Mouse (Mus musculus) liver, postnatal 0 days (tissue): ENCODE measurements around the gene Ptpn14. TPM values are rescaled to one million over a fixed set of nuclear protein-coding genes. Genes with fewer than 3 reads are reported as not detected.

Source experiments
- ATAC-seq: fragments of 200-750 bp; cut with Nextera tagmentation; 2 replicates; pipeline ENCODE4 v1.8.0; 2017; ENCODE audit warnings: mild to moderate bottlenecking, moderate library complexity
- DNase-seq: peaks from one replicate; pipeline ENCODE4 v3.0.0-alpha.2; 2016
- H3K27ac ChIP-seq: fragments of 300-500 bp; sonication (generic); 2 replicates; pipeline ENCODE4 v1.5.1; 2014; ENCODE audit warnings: antibody characterized with exemption, moderate library complexity, mild to moderate bottlenecking, low read depth
- H3K27me3 ChIP-seq: fragments of 300-500 bp; sonication (generic); 2 replicates; pipeline ENCODE4 v1.6.1; 2014; ENCODE audit warnings: low read length, control low read depth, mixed read lengths; ENCODE audit not compliant: insufficient read depth
- H3K36me3 ChIP-seq: fragments of 300-500 bp; sonication (generic); replicated peaks from 2 replicates; pipeline ENCODE4 v1.6.1; 2014; ENCODE audit warnings: mild to moderate bottlenecking, control low read depth, low read length, moderate library complexity, mixed read lengths; ENCODE audit not compliant: insufficient read depth
- H3K4me1 ChIP-seq: fragments of 300-500 bp; sonication (generic); 2 replicates; pipeline ENCODE4 v1.6.1; 2014; ENCODE audit warnings: antibody characterized with exemption, mild to moderate bottlenecking, control low read depth; ENCODE audit not compliant: insufficient read depth
- H3K4me2 ChIP-seq: fragments of 300-500 bp; sonication (generic); 2 replicates; pipeline ENCODE4 v1.6.1; 2014; ENCODE audit warnings: low read depth, mild to moderate bottlenecking, low read length, moderate library complexity, mixed read lengths
- H3K4me3 ChIP-seq: fragments of 300-500 bp; sonication (generic); 2 replicates; pipeline ENCODE4 v1.5.1; 2014; ENCODE audit warnings: low read depth, low read length
- H3K9ac ChIP-seq: fragments of 300-500 bp; sonication (generic); replicated peaks from 2 replicates; pipeline ENCODE4 v1.6.1; 2014; ENCODE audit warnings: mild to moderate bottlenecking, moderate library complexity
- H3K9me3 ChIP-seq: fragments of 300-500 bp; sonication (generic); 2 replicates; pipeline ENCODE4 v1.6.1; 2016; ENCODE audit warnings: mild to moderate bottlenecking, control low read depth, low read length, mixed read lengths
- CTCF ChIP-seq: sonication (generic); IDR thresholded peaks from 2 replicates; pipeline ENCODE4 v1.5.1; 2016; ENCODE audit warnings: antibody characterized with exemption, low read depth
- EP300 ChIP-seq: IDR thresholded peaks from 2 replicates; pipeline ENCODE4 v1.6.1; 2016; ENCODE audit warnings: antibody characterized with exemption, low read depth, mild to moderate bottlenecking
- WGBS: fragments of 180-500 bp; shearing (Covaris S2); extraction: QIAGEN DNeasy Blood & Tissue Kit; methylation state at CpG from one replicate; pipeline ENCODE4 v1.1.7; 2014; ENCODE audit not compliant: insufficient replicate concordance; 5-methylcytosine and 5-hydroxymethylcytosine counted together
- polyA plus RNA-seq: library from polyadenylated mRNA; unstranded; fragments of >200 nt; fragmentation: Nextera tagmentation; extraction: Ambion mirVana; gene quantifications from 2 replicates; pipeline ENCODE4 v1.2.1, GENCODE M21; 2015

Gene Ptpn14
- polyA plus RNA-seq, 1 experiment from 2014 or later, result 0.33 TPM

DNA sequence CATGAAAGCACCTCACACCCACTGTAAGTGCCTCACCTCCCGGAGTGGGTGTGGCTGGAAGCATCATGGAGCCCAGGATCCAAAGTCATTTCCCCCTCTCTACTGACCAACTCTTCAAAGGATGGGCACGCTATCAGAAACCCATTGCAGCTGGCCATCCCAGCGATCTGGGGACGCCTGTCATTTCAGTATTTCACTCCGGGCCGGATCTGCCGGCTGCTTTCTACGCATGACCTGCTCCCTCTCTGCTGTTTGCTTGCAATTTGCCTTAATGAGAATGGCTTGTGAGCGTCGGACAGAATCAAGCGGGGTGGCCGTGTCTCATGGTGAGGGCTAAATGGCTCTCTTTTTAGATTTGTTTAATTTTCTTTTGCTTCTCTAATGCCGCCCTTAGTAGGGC, 106.1 kb downstream of the Ptpn14 start:
- Histone ChIP-seq H3K4me1 (0 out of 2 replicates have a peak, but pooled peaks cover 6% of the 10 kb centered on the region), H3K9ac (no peak overlapping the region), H3K9me3 (no peaks in the 10 kb centered on the region), H3K36me3 (no peaks in the 10 kb centered on the region), H3K4me3 (no peak overlapping the region), H3K4me2 (no peak overlapping the region), H3K27me3 (no peaks in the 10 kb centered on the region), H3K27ac (no peak overlapping the region)
- TF ChIP-seq EP300 (no peak), CTCF (no peak)
- no peak for ATAC-seq
- no peak for DNase-seq
- 84% methylated on average over 13 of the region's 13 CpGs for WGBS

GRCm38 (mm10) chr1:189846319-189846718, 118.3 kb downstream of the Ptpn14 start:
- 66% methylated on average over 2 of the region's 2 CpGs for WGBS
- TF ChIP-seq EP300 (no peak), CTCF (no peak)
- Histone ChIP-seq H3K27me3 (no peaks in the 10 kb centered on the region), H3K9ac (no peak overlapping the region), H3K27ac (no peak overlapping the region), H3K4me1 (no peaks in the 10 kb centered on the region), H3K4me2 (no peak overlapping the region), H3K36me3 (no peaks in the 10 kb centered on the region), H3K9me3 (no peaks in the 10 kb centered on the region), H3K4me3 (no peak overlapping the region)
- ATAC-seq (no peak), DNase-seq (no peak)

GRCm38 (mm10) chr1:189849550-189849949, 121.5 kb downstream of the Ptpn14 start:
- WGBS, result 83% methylated on average over 11 of the region's 11 CpGs
- Histone ChIP-seq H3K4me1 (no peaks in the 10 kb centered on the region), H3K4me2 (no peak overlapping the region), H3K36me3 (no peaks in the 10 kb centered on the region), H3K27me3 (no peaks in the 10 kb centered on the region), H3K27ac (no peak overlapping the region), H3K9me3 (no peaks in the 10 kb centered on the region), H3K4me3 (no peak overlapping the region), H3K9ac (no peak overlapping the region)
- DNase-seq (no peak), ATAC-seq (no peak)
- no peak for TF ChIP-seq CTCF
- no peak for TF ChIP-seq EP300

- 76% methylated on average over 5 of the region's 5 CpGs for WGBS
- H3K27ac ChIP-seq, result no peak overlapping the region
- TF ChIP-seq CTCF (no peak), EP300 (no peak)
- no peaks in the 10 kb centered on the region for H3K9me3 ChIP-seq
- H3K4me2 ChIP-seq, result no peak overlapping the region
- no peak overlapping the region for H3K9ac ChIP-seq
- no peaks in the 10 kb centered on the region for H3K27me3 ChIP-seq
- DNase-seq (no peak), ATAC-seq (no peak)
- H3K4me3 ChIP-seq, result no peak overlapping the region
- no peaks in the 10 kb centered on the region for H3K36me3 ChIP-seq
- H3K4me1 ChIP-seq, result no peaks in the 10 kb centered on the region
Observed at GRCm38 (mm10) chr1:189852051-189852450, 124.0 kb downstream of the Ptpn14 start.

DNA sequence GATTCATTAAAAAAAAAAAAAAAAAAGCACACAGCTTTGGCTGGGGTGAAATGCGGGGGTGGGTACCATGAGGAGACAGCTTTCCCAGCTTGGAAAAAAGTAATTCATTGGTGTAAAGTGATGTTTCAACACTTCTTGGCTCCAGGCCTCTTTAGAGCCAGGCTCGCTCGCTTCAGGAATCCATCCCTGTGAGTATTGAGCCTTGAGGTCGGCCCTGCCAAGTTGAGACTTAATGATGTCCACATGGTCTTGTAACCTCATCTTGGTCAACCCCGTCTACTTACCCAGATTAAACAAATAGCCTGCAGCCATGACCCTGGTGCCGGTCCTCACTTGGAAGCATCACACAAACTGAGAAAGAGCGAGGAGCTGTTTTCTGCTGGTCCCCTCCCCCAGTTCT, 124.4 kb downstream of the Ptpn14 start:
- no peak for TF ChIP-seq CTCF
- TF ChIP-seq EP300, result no peak
- Histone ChIP-seq H3K4me1 (no peaks in the 10 kb centered on the region), H3K4me3 (no peak overlapping the region), H3K9me3 (no peaks in the 10 kb centered on the region), H3K27me3 (no peaks in the 10 kb centered on the region), H3K9ac (no peak overlapping the region), H3K36me3 (no peaks in the 10 kb centered on the region), H3K4me2 (no peak overlapping the region), H3K27ac (no peak overlapping the region)
- DNase-seq (no peak), ATAC-seq (no peak)
- WGBS, result 83% methylated on average over 7 of the region's 7 CpGs

- Histone ChIP-seq H3K27ac (no peak overlapping the region), H3K27me3 (no peaks in the 10 kb centered on the region)
- whole genome bisulfite sequencing, result 79% methylated on average over 13 of the region's 13 CpGs
Observed at GRCm38 (mm10) chr1:189854646-189855045, 126.6 kb downstream of the Ptpn14 start.

DNA sequence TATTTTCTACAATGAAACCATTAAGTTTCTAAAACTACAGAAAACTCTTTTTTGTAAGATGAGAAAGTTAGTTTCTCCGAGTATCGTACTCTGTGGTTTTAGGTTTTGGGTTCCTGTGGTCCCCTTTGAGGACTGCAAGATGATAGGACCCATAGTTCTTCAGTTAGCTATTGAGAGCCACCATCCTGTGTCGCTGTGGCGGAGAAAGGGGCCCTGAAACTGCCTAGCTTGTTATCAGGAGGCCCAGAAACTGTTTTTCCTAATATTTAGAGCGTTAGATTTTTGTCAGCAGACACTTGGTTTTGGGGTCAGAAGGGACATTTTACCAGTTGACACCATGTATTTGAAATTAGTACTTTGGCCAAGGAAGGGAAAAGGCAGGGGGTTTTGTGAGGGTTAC, 127.7 kb downstream of the Ptpn14 start:
- no peak overlapping the region for H3K9ac ChIP-seq
- 50% methylated on average over 5 of the region's 5 CpGs for WGBS
- H3K36me3 ChIP-seq, result no peaks in the 10 kb centered on the region
- H3K4me3 ChIP-seq, result no peak overlapping the region
- H3K27me3 ChIP-seq, result no peaks in the 10 kb centered on the region
- no peak overlapping the region for H3K4me2 ChIP-seq
- TF ChIP-seq CTCF (no peak), EP300 (peak; percentile 8; the same call in 1 of the 2 replicates)
- H3K4me1 ChIP-seq, result peaks cover 3% of the 10 kb centered on the region; the same call in 1 of the 2 replicates
- DNase-seq, result no peak
- no peak overlapping the region for H3K27ac ChIP-seq
- no peak for ATAC-seq
- H3K9me3 ChIP-seq, result no peaks in the 10 kb centered on the region

More at GRCm38 (mm10) chr1:189854646-189855045, 126.6 kb downstream of the Ptpn14 start:
- DNase-seq (no peak), ATAC-seq (no peak)
- H3K4me1 ChIP-seq, result no peaks in the 10 kb centered on the region
- no peaks in the 10 kb centered on the region for H3K9me3 ChIP-seq
- TF ChIP-seq CTCF (no peak), EP300 (no peak)
- H3K36me3 ChIP-seq, result no peaks in the 10 kb centered on the region
- H3K4me3 ChIP-seq, result no peak overlapping the region
- H3K9ac ChIP-seq, result no peak overlapping the region
- H3K4me2 ChIP-seq, result no peak overlapping the region
